Mouse (Mus musculus): Measurements from ENCODE around the gene Asgr1. TPM values are rescaled to one million over a fixed set of nuclear protein-coding genes. Genes with fewer than 3 reads are reported as not detected.

Gene Asgr1
- total and polyA plus RNA-seq, 2 experiments from 2014 or later, result 1.2 to 4.5 TPM

DNA sequence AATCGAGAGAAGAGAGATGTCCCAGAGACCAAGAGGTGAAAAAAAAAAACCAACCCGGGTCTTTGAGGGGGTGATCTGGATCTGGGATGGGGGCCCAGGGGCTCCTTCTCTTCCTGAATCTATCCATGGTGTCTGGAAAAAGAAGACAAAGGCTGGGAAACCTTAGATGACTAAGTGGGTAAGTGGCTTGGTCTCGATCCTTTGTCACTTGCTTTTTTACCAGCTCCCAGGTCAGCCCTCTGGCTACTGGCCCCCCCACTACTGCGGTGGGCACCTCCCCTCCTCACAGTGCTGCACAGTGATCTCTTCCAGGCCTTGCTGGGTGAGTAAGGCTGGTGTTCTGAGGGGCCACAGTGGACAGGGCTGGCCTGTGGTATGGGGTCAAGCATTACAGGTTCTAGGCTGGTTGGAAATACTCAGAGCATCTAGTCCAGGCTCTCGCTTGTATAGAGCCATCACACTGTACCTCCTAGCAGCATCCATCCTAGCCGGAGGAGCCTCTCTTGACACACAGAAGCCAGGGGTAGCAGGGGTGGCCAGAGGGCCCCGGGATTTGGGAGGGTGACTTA, 36.6 kb upstream of the Asgr1 start:
- Histone ChIP-seq H3K4me3 (ENCODE audit: low read depth, low read length) (peak overlapping the region; percentile 63), H3K27ac (ENCODE audit: low read depth, low read length) (peak overlapping the region; percentile 96), H3K9ac (replicated peaks; ENCODE audit: low read length, poor library complexity, severe bottlenecking) (peak overlapping the region; percentile 80), H3K9me3 (ENCODE audit: low read length) (no peaks in the 10 kb centered on the region), H3K4me1 (ENCODE audit: insufficient read depth, low read length) (peaks cover 17% of the 10 kb centered on the region), H3K36me3 (ENCODE audit: insufficient read depth, low read length) (peaks cover 13% of the 10 kb centered on the region), H3K4me2 (ENCODE audit: low read depth, low read length, poor library complexity, severe bottlenecking) (peak overlapping the region; percentile 87), H3K27me3 (ENCODE audit: insufficient read depth, low read length) (no peaks in the 10 kb centered on the region)
- DNase-seq (ENCODE audit: low spot score), result no peak
- ATAC-seq (ENCODE audit: low FRiP score), result no peak
- 20% methylated on average over 7 of the region's 7 CpGs for WGBS
- TF ChIP-seq CTCF (IDR thresholded peaks at IDR 0.05), result no peak

DNA sequence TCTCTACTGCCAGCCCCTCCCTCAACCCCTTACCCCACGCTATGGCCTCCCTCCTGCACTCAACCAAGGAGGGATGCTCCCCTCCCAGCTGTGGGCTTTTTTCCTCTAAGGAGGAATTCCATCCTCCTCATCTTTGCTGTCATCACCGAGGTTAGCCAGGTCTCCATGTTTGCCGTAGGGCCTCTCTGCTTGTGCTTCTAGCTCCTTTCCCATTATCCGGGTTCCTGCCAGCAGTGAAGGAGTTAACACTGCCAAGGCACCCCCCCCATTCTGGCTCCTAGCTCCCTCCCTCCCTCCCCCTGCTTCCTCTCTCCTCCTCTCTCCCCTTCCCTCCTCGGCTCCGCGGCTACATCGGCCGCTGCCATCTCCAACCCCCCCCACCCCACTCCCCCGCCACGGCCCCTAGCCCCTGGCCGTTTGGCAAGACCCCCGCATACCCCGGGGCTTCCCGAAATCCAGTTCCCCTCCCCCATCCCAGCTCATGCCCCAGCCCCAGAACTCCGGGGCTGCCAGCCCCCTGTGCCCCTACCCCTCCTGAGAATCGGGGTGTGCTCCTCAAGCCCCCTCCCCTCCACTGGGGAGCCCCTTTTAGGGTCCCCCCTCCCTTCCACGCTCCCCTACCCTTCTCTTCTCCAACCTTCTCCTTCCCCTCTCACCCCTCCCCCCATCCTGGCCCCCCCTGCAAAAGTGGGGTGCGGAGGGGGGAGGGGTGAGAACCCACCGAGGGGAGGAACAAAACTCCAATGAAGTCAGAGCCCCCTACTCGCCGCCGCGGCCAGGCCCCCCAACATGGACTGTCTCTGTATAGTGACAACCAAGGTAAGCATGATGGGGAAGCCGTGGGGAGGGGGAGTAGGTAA, 35.5 kb upstream of the Asgr1 start:
- no peak for TF ChIP-seq CTCF (IDR thresholded peaks at IDR 0.05)
- 1% methylated on average over 19 of the region's 25 CpGs for WGBS
- H3K4me3 ChIP-seq (ENCODE audit: low read depth, low read length), result peak overlapping the region; percentile 63
- DNase-seq (ENCODE audit: low spot score) (peak; percentile 94), ATAC-seq (ENCODE audit: low FRiP score) (no peak)
- H3K27me3 ChIP-seq (ENCODE audit: insufficient read depth, low read length), result no peaks in the 10 kb centered on the region
- peaks cover 20% of the 10 kb centered on the region for H3K4me1 ChIP-seq (ENCODE audit: insufficient read depth, low read length)
- H3K27ac ChIP-seq (ENCODE audit: low read depth, low read length), result peak overlapping the region; percentile 96
- H3K4me2 ChIP-seq (ENCODE audit: low read depth, low read length, poor library complexity, severe bottlenecking), result peak overlapping the region; percentile 87
- H3K9ac ChIP-seq (replicated peaks; ENCODE audit: low read length, poor library complexity, severe bottlenecking), result peak overlapping the region; percentile 80
- no peaks in the 10 kb centered on the region for H3K9me3 ChIP-seq (ENCODE audit: low read length)
- H3K36me3 ChIP-seq (ENCODE audit: insufficient read depth, low read length), result peaks cover 3% of the 10 kb centered on the region; the same call in 1 of the 2 replicates

DNA sequence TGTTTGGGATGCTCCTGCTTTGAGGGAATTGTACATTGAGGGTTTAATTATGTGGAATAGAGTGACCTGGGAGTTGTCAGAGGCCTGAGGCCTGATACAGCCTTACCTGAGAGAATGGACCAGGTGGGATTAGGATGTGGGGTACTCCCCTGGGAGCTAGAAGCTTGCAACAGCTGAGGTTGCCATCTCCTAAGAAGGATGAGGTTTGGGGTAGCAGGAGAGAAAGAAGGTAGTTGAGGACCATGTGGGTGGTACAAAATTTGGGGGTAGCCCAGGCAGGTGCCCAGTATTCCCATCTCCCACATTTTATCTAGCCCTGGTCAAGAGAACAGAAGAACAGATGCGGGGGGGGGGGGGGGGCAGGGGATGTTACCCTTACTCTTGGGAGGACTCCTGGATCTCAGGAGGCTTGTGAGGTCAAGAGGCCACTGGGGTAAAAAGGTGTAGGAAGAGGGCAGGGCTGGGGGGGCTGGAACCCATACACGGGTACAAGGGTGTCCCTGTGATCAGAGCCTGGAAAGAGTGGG, 34.3 kb upstream of the Asgr1 start:
- Histone ChIP-seq H3K9ac (replicated peaks; ENCODE audit: low read length, poor library complexity, severe bottlenecking) (peak overlapping the region; percentile 80), H3K27me3 (ENCODE audit: insufficient read depth, low read length) (no peaks in the 10 kb centered on the region), H3K27ac (ENCODE audit: low read depth, low read length) (peak overlapping the region; percentile 96), H3K9me3 (ENCODE audit: low read length) (no peaks in the 10 kb centered on the region), H3K4me2 (ENCODE audit: low read depth, low read length, poor library complexity, severe bottlenecking) (peak overlapping the region; percentile 87), H3K36me3 (ENCODE audit: insufficient read depth, low read length) (no peaks in the 10 kb centered on the region), H3K4me1 (ENCODE audit: insufficient read depth, low read length) (peaks cover 22% of the 10 kb centered on the region), H3K4me3 (ENCODE audit: low read depth, low read length) (peak overlapping the region; percentile 63)
- no peak for TF ChIP-seq CTCF (IDR thresholded peaks at IDR 0.05)
- no peak for DNase-seq (ENCODE audit: low spot score)
- no peak for ATAC-seq (ENCODE audit: low FRiP score)
- WGBS, result 14% methylated on average over 2 of the region's 2 CpGs

DNA sequence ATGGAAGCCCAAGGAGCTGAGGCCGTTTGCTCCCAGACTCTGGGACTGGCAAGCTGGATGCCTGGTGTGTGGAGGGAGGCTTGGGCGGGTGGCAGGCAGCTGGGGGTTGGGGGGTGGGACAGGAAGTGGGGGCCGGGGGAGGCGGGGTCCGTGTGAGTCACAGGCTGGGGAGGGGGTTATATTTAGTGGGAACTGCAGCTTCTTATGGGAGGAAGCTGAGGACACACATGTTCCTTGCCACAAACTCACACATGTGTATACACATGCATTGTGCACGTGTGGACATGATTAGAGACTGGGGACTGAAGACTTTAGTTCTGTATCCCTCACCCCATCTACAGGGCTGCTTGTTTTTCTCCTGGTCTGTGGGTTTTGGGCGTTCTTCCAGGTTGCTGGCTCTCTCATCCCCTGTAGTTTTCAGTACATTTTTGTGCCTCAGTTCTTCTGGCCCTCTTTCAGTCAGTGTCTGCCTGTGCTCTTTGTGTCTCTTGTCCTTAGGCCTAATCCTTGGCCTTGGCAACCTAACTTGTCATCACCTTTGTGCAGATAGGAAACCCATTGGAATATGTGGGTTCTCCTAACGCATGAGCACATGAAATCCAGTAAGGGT, 33.8 kb upstream of the Asgr1 start:
- ATAC-seq (ENCODE audit: low FRiP score) (no peak), DNase-seq (ENCODE audit: low spot score) (peak; percentile 30)
- H3K27me3 ChIP-seq (ENCODE audit: insufficient read depth, low read length), result no peaks in the 10 kb centered on the region
- H3K9me3 ChIP-seq (ENCODE audit: low read length), result no peaks in the 10 kb centered on the region
- peaks cover 22% of the 10 kb centered on the region for H3K4me1 ChIP-seq (ENCODE audit: insufficient read depth, low read length)
- no peaks in the 10 kb centered on the region for H3K36me3 ChIP-seq (ENCODE audit: insufficient read depth, low read length)
- peak overlapping the region; percentile 87 for H3K4me2 ChIP-seq (ENCODE audit: low read depth, low read length, poor library complexity, severe bottlenecking)
- peak overlapping the region; percentile 96 for H3K27ac ChIP-seq (ENCODE audit: low read depth, low read length)
- H3K4me3 ChIP-seq (ENCODE audit: low read depth, low read length), result peak overlapping the region; percentile 63
- H3K9ac ChIP-seq (replicated peaks; ENCODE audit: low read length, poor library complexity, severe bottlenecking), result peak overlapping the region; percentile 80
- no peak for TF ChIP-seq CTCF (IDR thresholded peaks at IDR 0.05)
- WGBS, result 9% methylated on average over 7 of the region's 8 CpGs

DNA sequence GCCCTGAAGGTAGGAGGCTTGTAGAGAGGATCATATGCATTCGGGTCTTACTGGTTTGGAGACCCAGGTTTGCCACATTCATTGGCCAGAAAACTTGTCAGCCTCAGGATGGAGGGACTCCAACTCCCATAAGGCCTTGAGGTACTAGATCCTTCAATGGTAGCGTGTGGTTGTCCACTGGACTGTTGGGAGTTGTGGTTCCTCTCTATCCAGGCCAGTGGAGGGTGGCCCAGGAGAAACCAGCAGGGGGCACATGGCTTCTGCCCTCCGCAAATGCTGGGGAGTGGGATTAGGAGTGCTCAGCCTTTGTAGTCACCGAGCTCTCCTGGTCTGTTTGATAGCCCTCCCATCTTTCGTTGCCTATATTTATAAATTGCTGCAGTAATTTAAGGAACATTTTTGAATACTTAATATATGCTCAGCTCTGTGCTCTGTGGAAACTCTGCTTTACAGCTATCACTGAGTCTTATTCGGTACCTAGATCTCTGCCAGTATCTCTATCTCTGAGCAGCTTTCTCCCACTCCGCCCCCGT, 33.1 kb upstream of the Asgr1 start:
- H3K27ac ChIP-seq (ENCODE audit: low read depth, low read length), result peak overlapping the region; percentile 96
- DNase-seq (ENCODE audit: low spot score) (peak; percentile 94), ATAC-seq (ENCODE audit: low FRiP score) (peak; percentile 82)
- peak; percentile 77 for TF ChIP-seq CTCF (IDR thresholded peaks at IDR 0.05)
- peak overlapping the region; percentile 87 for H3K4me2 ChIP-seq (ENCODE audit: low read depth, low read length, poor library complexity, severe bottlenecking)
- H3K9ac ChIP-seq (replicated peaks; ENCODE audit: low read length, poor library complexity, severe bottlenecking), result peak overlapping the region; percentile 42; the same call in 1 of the 2 replicates
- H3K27me3 ChIP-seq (ENCODE audit: insufficient read depth, low read length), result no peaks in the 10 kb centered on the region
- no peaks in the 10 kb centered on the region for H3K36me3 ChIP-seq (ENCODE audit: insufficient read depth, low read length)
- WGBS, result under 1% methylated on average over 8 of the region's 8 CpGs
- H3K4me1 ChIP-seq (ENCODE audit: insufficient read depth, low read length), result peaks cover 22% of the 10 kb centered on the region
- H3K4me3 ChIP-seq (ENCODE audit: low read depth, low read length), result peak overlapping the region; percentile 63
- no peaks in the 10 kb centered on the region for H3K9me3 ChIP-seq (ENCODE audit: low read length)

Data from midbrain, postnatal 0 days (tissue).